Mouse (Mus musculus) CH12.LX (cell line): ENCODE results near the gene Ucn2. TPM values are rescaled to one million over a fixed set of nuclear protein-coding genes. Genes with fewer than 3 reads are reported as not detected.

Source experiments
- polyA plus RNA-seq: library from polyadenylated mRNA; unstranded; fragments of >175 nt; gene quantifications from 2 replicates; pipeline ENCODE4 v1.2.1, GENCODE M21; 2012; ENCODE audit warnings: low read depth; ENCODE audit not compliant: insufficient read length
- total RNA-seq, 2 experiments: library from RNA; depleted of rRNA; stranded (reverse); fragments of 300-350 nt in 1 of 2; fragments of >200 nt in 1 of 2; gene quantifications; 2 replicates each; pipeline ENCODE4 v1.2.3; 2012 to 2014

The Ucn2 gene
- total and polyA plus RNA-seq, 3 experiments: 0.40 TPM; not detected in 2

Other genes with a start within 250 kb of the Ucn2 start
- gene Ip6k2, start 202.2 kb upstream of the Ucn2 start, total RNA-seq (2012; rRNA removed): 17.5 and 27.2 TPM in 2 replicates
- 22.6 and 23.6 TPM in 2 replicates for gene Ip6k2, start 202.2 kb upstream of the Ucn2 start, total RNA-seq (2014; rRNA removed)
- gene Ip6k2, start 202.2 kb upstream of the Ucn2 start, polyA plus RNA-seq: 28.4 and 31.4 TPM in 2 replicates
- 4.4 and 6.6 TPM in 2 replicates for gene Nckipsd, start 177.6 kb upstream of the Ucn2 start, total RNA-seq (2012; rRNA removed)
- gene Nckipsd, start 177.6 kb upstream of the Ucn2 start, total RNA-seq (2014; rRNA removed): 5.1 and 6.4 TPM in 2 replicates
- 11.9 and 13.2 TPM in 2 replicates for gene Nckipsd, start 177.6 kb upstream of the Ucn2 start, polyA plus RNA-seq
- 0.04 and 0.29 TPM in 2 replicates for gene Celsr3, start 159.7 kb upstream of the Ucn2 start, total RNA-seq (2012; rRNA removed)
- not detected in 2 replicates for gene Celsr3, start 159.7 kb upstream of the Ucn2 start, total RNA-seq (2014; rRNA removed)
- 0.04 TPM in 1 of 2 replicates, not detected in the other for gene Celsr3, start 159.7 kb upstream of the Ucn2 start, polyA plus RNA-seq
- 5.0 and 5.2 TPM in 2 replicates for gene Slc26a6, start 132.7 kb upstream of the Ucn2 start, total RNA-seq (2012; rRNA removed)
- 3.4 and 5.0 TPM in 2 replicates for gene Slc26a6, start 132.7 kb upstream of the Ucn2 start, total RNA-seq (2014; rRNA removed)
- gene Slc26a6, start 132.7 kb upstream of the Ucn2 start, polyA plus RNA-seq: 8.3 and 10.0 TPM in 2 replicates
- not detected in 2 replicates for gene Tmem89, start 71.4 kb upstream of the Ucn2 start, total RNA-seq (2012; rRNA removed)
- not detected in 2 replicates for gene Tmem89, start 71.4 kb upstream of the Ucn2 start, total RNA-seq (2014; rRNA removed)
- not detected in 2 replicates for gene Tmem89, start 71.4 kb upstream of the Ucn2 start, polyA plus RNA-seq
- 327 and 351 TPM in 2 replicates for gene Uqcrc1, start 49.4 kb upstream of the Ucn2 start, total RNA-seq (2012; rRNA removed)
- 301 and 326 TPM in 2 replicates for gene Uqcrc1, start 49.4 kb upstream of the Ucn2 start, total RNA-seq (2014; rRNA removed)
- gene Uqcrc1, start 49.4 kb upstream of the Ucn2 start, polyA plus RNA-seq: 293 and 301 TPM in 2 replicates
- 0.98 and 1.1 TPM in 2 replicates for gene Col7a1, start 32.4 kb upstream of the Ucn2 start, total RNA-seq (2012; rRNA removed)
- 0.31 and 0.86 TPM in 2 replicates for gene Col7a1, start 32.4 kb upstream of the Ucn2 start, total RNA-seq (2014; rRNA removed)
- 2.0 and 3.0 TPM in 2 replicates for gene Col7a1, start 32.4 kb upstream of the Ucn2 start, polyA plus RNA-seq
- 4.5 and 5.1 TPM in 2 replicates for gene Pfkfb4, start 5.8 kb downstream of the Ucn2 start, total RNA-seq (2012; rRNA removed)
- gene Pfkfb4, start 5.8 kb downstream of the Ucn2 start, total RNA-seq (2014; rRNA removed): 5.9 and 6.5 TPM in 2 replicates
- gene Pfkfb4, start 5.8 kb downstream of the Ucn2 start, polyA plus RNA-seq: 6.0 and 6.7 TPM in 2 replicates
- gene Shisa5, start 52.6 kb downstream of the Ucn2 start, total RNA-seq (2012; rRNA removed): 134 and 153 TPM in 2 replicates
- 156 and 170 TPM in 2 replicates for gene Shisa5, start 52.6 kb downstream of the Ucn2 start, total RNA-seq (2014; rRNA removed)
- gene Shisa5, start 52.6 kb downstream of the Ucn2 start, polyA plus RNA-seq: 121 and 166 TPM in 2 replicates
- gene Trex1, start 73.7 kb downstream of the Ucn2 start, total RNA-seq (2012; rRNA removed): 20.8 and 31.5 TPM in 2 replicates
- 20.1 and 21.1 TPM in 2 replicates for gene Trex1, start 73.7 kb downstream of the Ucn2 start, total RNA-seq (2014; rRNA removed)
- 15.8 and 22.9 TPM in 2 replicates for gene Trex1, start 73.7 kb downstream of the Ucn2 start, polyA plus RNA-seq
- 18.0 and 19.3 TPM in 2 replicates for gene Atrip, start 88.1 kb downstream of the Ucn2 start, total RNA-seq (2012; rRNA removed)
- 16.2 and 17.6 TPM in 2 replicates for gene Atrip, start 88.1 kb downstream of the Ucn2 start, total RNA-seq (2014; rRNA removed)
- 21.3 and 24.1 TPM in 2 replicates for gene Atrip, start 88.1 kb downstream of the Ucn2 start, polyA plus RNA-seq
- gene Ccdc51, start 96.5 kb downstream of the Ucn2 start, total RNA-seq (2012; rRNA removed): 18.2 TPM in 2 replicates
- 15.9 and 16.2 TPM in 2 replicates for gene Ccdc51, start 96.5 kb downstream of the Ucn2 start, total RNA-seq (2014; rRNA removed)
- 7.6 and 8.6 TPM in 2 replicates for gene Ccdc51, start 96.5 kb downstream of the Ucn2 start, polyA plus RNA-seq
- 255 and 369 TPM in 2 replicates for gene Tma7, start 96.6 kb downstream of the Ucn2 start, total RNA-seq (2012; rRNA removed)
- gene Tma7, start 96.6 kb downstream of the Ucn2 start, total RNA-seq (2014; rRNA removed): 336 and 356 TPM in 2 replicates
- 494 and 529 TPM in 2 replicates for gene Tma7, start 96.6 kb downstream of the Ucn2 start, polyA plus RNA-seq
- under 0.01 TPM in 1 of 2 replicates, not detected in the other for gene Plxnb1, start 109.4 kb downstream of the Ucn2 start, total RNA-seq (2012; rRNA removed)
- not detected in 2 replicates for gene Plxnb1, start 109.4 kb downstream of the Ucn2 start, total RNA-seq (2014; rRNA removed)
- gene Plxnb1, start 109.4 kb downstream of the Ucn2 start, polyA plus RNA-seq: not detected in 2 replicates
- not detected in 2 replicates for gene Fbxw21, start 176.0 kb downstream of the Ucn2 start, total RNA-seq (2012; rRNA removed)
- gene Fbxw21, start 176.0 kb downstream of the Ucn2 start, total RNA-seq (2014; rRNA removed): not detected in 2 replicates
- gene Fbxw21, start 176.0 kb downstream of the Ucn2 start, polyA plus RNA-seq: not detected in 2 replicates
- gene Fbxw13, start 210.0 kb downstream of the Ucn2 start, total RNA-seq (2012; rRNA removed): not detected in 2 replicates
- gene Fbxw13, start 210.0 kb downstream of the Ucn2 start, total RNA-seq (2014; rRNA removed): not detected in 2 replicates
- not detected in 2 replicates for gene Fbxw13, start 210.0 kb downstream of the Ucn2 start, polyA plus RNA-seq
- gene Fbxw20, start 248.7 kb downstream of the Ucn2 start, total RNA-seq (2012; rRNA removed): not detected in 2 replicates
- gene Fbxw20, start 248.7 kb downstream of the Ucn2 start, total RNA-seq (2014; rRNA removed): not detected in 2 replicates
- gene Fbxw20, start 248.7 kb downstream of the Ucn2 start, polyA plus RNA-seq: not detected in 2 replicates